Mouse (Mus musculus): ENCODE measurements around the gene Rab15. TPM values are rescaled to one million over a fixed set of nuclear protein-coding genes. Genes with fewer than 3 reads are reported as not detected.
"Not testable (repeated sequence)": the region's sequence is repeated elsewhere in the genome, so short reads cannot be mapped to it uniquely, and the experiment has no call there.

Rab15 gene
- polyA plus RNA-seq, 1 experiment from 2014 or later: 8.7 TPM

DNA sequence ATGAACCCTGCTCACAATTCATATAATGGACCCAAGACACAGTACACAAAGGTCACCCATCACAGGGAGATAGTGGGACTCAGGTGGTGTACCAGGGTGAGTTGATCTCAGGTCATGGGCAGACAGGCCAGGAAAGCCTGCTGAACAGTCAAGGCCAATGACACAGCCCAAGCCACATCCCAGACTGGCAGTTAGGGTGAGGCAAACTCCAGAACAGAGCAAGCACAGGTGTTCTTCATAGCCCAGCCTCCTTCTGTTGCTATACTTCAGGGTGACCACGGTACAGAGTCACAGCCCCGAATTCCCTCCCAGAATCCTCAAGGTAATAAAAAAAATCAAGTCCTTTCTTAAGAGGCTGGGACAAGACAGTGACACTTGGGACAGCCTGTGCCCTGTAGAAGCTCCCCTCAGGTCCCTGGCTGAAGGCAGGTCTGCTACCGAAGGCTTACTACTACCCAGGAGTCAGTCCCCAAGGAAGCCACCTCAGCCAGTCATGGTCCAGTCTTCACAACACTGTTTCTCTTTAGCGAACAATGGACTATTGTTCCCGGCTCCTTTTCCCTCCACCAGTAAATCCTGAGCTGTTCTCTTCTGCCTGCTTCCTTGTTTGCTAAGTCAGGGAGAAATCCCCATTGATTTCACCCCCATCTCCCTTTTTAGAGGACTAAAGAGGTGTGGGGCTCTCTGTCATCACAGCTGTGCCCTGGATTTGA, 24.5 kb downstream of the Rab15 start:
- ATAC-seq (ENCODE audit: insufficient number of reproducible peaks, low FRiP score, low TSS enrichment, low read depth) (no peak), DNase-seq (ENCODE audit: low spot score) (no peak)
- no peak overlapping the region for H3K4me3 ChIP-seq (ENCODE audit: low read depth, low read length)
- no peaks in the 10 kb centered on the region for H3K9me3 ChIP-seq (ENCODE audit: control insufficient read depth, low read length)
- no peak overlapping the region for H3K4me2 ChIP-seq (ENCODE audit: low read depth, severe bottlenecking)
- H3K4me1 ChIP-seq (ENCODE audit: control insufficient read depth, insufficient read depth, low read length): no peaks in the 10 kb centered on the region
- no peaks in the 10 kb centered on the region for H3K36me3 ChIP-seq (ENCODE audit: control insufficient read depth, insufficient read depth, low read length)
- H3K9ac ChIP-seq (ENCODE audit: low read length): no peak overlapping the region
- no peak overlapping the region for H3K27ac ChIP-seq (replicated peaks; ENCODE audit: low read depth, low read length)
- WGBS: 82% methylated on average over 5 of the region's 5 CpGs
- no peaks in the 10 kb centered on the region for H3K27me3 ChIP-seq (ENCODE audit: control insufficient read depth, insufficient read depth, low read length)

- ATAC-seq (ENCODE audit: insufficient number of reproducible peaks, low FRiP score, low TSS enrichment, low read depth): no peak
- 82% methylated on average over 7 of the region's 7 CpGs for WGBS
These were observed 25.7 kb downstream of the Rab15 start for GRCm38 (mm10) chr12:76796938-76797539.

GRCm38 (mm10) chr12:76795350-76795749, 27.4 kb downstream of the Rab15 start, which contains the start of gene Gpx2:
Gpx2 (minus strand) TSS chr12:76795554.
- H3K4me3 ChIP-seq (ENCODE audit: low read depth, low read length): no peak within 1 kb of the TSS
- no peak within 1 kb of the TSS for H3K27ac ChIP-seq (replicated peaks; ENCODE audit: low read depth, low read length)
- ATAC-seq (ENCODE audit: insufficient number of reproducible peaks, low FRiP score, low TSS enrichment, low read depth) (no peak), DNase-seq (ENCODE audit: low spot score) (no peak)
- no peaks in the 10 kb centered on the region for H3K4me1 ChIP-seq (ENCODE audit: control insufficient read depth, insufficient read depth, low read length)
- H3K9ac ChIP-seq (ENCODE audit: low read length): no peak within 1 kb of the TSS
- H3K27me3 ChIP-seq (ENCODE audit: control insufficient read depth, insufficient read depth, low read length): no peaks in the 10 kb centered on the region
- no peaks in the 10 kb centered on the region for H3K9me3 ChIP-seq (ENCODE audit: control insufficient read depth, low read length)
- no peaks in the 10 kb centered on the region for H3K36me3 ChIP-seq (ENCODE audit: control insufficient read depth, insufficient read depth, low read length)
- WGBS: 78% methylated on average over 5 of the region's 5 CpGs
- H3K4me2 ChIP-seq (ENCODE audit: low read depth, severe bottlenecking): no peak within 1 kb of the TSS

More at GRCm38 (mm10) chr12:76796938-76797539, 25.7 kb downstream of the Rab15 start:
- Histone ChIP-seq H3K27me3 (ENCODE audit: control insufficient read depth, insufficient read depth, low read length) (no peaks in the 10 kb centered on the region), H3K4me3 (ENCODE audit: low read depth, low read length) (no peak overlapping the region), H3K9me3 (ENCODE audit: control insufficient read depth, low read length) (no peaks in the 10 kb centered on the region), H3K27ac (replicated peaks; ENCODE audit: low read depth, low read length) (no peak overlapping the region), H3K36me3 (ENCODE audit: control insufficient read depth, insufficient read depth, low read length) (no peaks in the 10 kb centered on the region), H3K9ac (ENCODE audit: low read length) (no peak overlapping the region), H3K4me1 (ENCODE audit: control insufficient read depth, insufficient read depth, low read length) (no peaks in the 10 kb centered on the region), H3K4me2 (ENCODE audit: low read depth, severe bottlenecking) (no peak overlapping the region)
- no peak for DNase-seq (ENCODE audit: low spot score)

GRCm38 (mm10) chr12:76792540-76792939, 30.2 kb downstream of the Rab15 start:
- not testable (repeated sequence) for ATAC-seq (ENCODE audit: insufficient number of reproducible peaks, low FRiP score, low TSS enrichment, low read depth)

GRCm38 (mm10) chr12:76790446-76791084, 32.1 kb downstream of the Rab15 start:
- H3K9ac ChIP-seq (ENCODE audit: low read length): no peak overlapping the region
- ATAC-seq (ENCODE audit: insufficient number of reproducible peaks, low FRiP score, low TSS enrichment, low read depth) (no peak), DNase-seq (ENCODE audit: low spot score) (no peak)
- no peak overlapping the region for H3K4me3 ChIP-seq (ENCODE audit: low read depth, low read length)
- no peaks in the 10 kb centered on the region for H3K4me1 ChIP-seq (ENCODE audit: control insufficient read depth, insufficient read depth, low read length)
- H3K27ac ChIP-seq (replicated peaks; ENCODE audit: low read depth, low read length): no peak overlapping the region
- no peaks in the 10 kb centered on the region for H3K27me3 ChIP-seq (ENCODE audit: control insufficient read depth, insufficient read depth, low read length)
- 69% methylated on average over 8 of the region's 8 CpGs for WGBS
- H3K4me2 ChIP-seq (ENCODE audit: low read depth, severe bottlenecking): no peak overlapping the region
- no peaks in the 10 kb centered on the region for H3K36me3 ChIP-seq (ENCODE audit: control insufficient read depth, insufficient read depth, low read length)
- H3K9me3 ChIP-seq (ENCODE audit: control insufficient read depth, low read length): no peaks in the 10 kb centered on the region

More at GRCm38 (mm10) chr12:76792540-76792939, 30.2 kb downstream of the Rab15 start:
- H3K27me3 ChIP-seq (ENCODE audit: control insufficient read depth, insufficient read depth, low read length); H3K4me2 ChIP-seq (ENCODE audit: low read depth, severe bottlenecking); H3K36me3 ChIP-seq (ENCODE audit: control insufficient read depth, insufficient read depth, low read length); H3K9me3 ChIP-seq (ENCODE audit: control insufficient read depth, low read length); H3K27ac ChIP-seq (replicated peaks; ENCODE audit: low read depth, low read length); H3K4me1 ChIP-seq (ENCODE audit: control insufficient read depth, insufficient read depth, low read length); H3K4me3 ChIP-seq (ENCODE audit: low read depth, low read length); DNase-seq (ENCODE audit: low spot score); H3K9ac ChIP-seq (ENCODE audit: low read length): not testable (repeated sequence)
- 32% methylated on average over 13 of the region's 14 CpGs for WGBS

GRCm38 (mm10) chr12:76784056-76784619, 38.6 kb downstream of the Rab15 start:
- ATAC-seq (ENCODE audit: insufficient number of reproducible peaks, low FRiP score, low TSS enrichment, low read depth): no peak
- Histone ChIP-seq H3K9me3 (ENCODE audit: control insufficient read depth, low read length) (no peaks in the 10 kb centered on the region), H3K4me1 (ENCODE audit: control insufficient read depth, insufficient read depth, low read length) (no peaks in the 10 kb centered on the region), H3K9ac (ENCODE audit: low read length) (no peak overlapping the region), H3K27me3 (ENCODE audit: control insufficient read depth, insufficient read depth, low read length) (no peaks in the 10 kb centered on the region), H3K36me3 (ENCODE audit: control insufficient read depth, insufficient read depth, low read length) (no peaks in the 10 kb centered on the region), H3K4me2 (ENCODE audit: low read depth, severe bottlenecking) (no peak overlapping the region), H3K27ac (replicated peaks; ENCODE audit: low read depth, low read length) (no peak overlapping the region), H3K4me3 (ENCODE audit: low read depth, low read length) (no peak overlapping the region)
- 70% methylated on average over 10 of the region's 10 CpGs for WGBS
- no peak for DNase-seq (ENCODE audit: low spot score)

GRCm38 (mm10) chr12:76780639-76781468, 41.9 kb downstream of the Rab15 start:
- H3K4me3 ChIP-seq (ENCODE audit: low read depth, low read length): no peak overlapping the region
- 75% methylated on average over 12 of the region's 12 CpGs for WGBS
- no peak overlapping the region for H3K27ac ChIP-seq (replicated peaks; ENCODE audit: low read depth, low read length)
- H3K4me2 ChIP-seq (ENCODE audit: low read depth, severe bottlenecking): no peak overlapping the region
- no peak for DNase-seq (ENCODE audit: low spot score)
- no peaks in the 10 kb centered on the region for H3K9me3 ChIP-seq (ENCODE audit: control insufficient read depth, low read length)
- H3K4me1 ChIP-seq (ENCODE audit: control insufficient read depth, insufficient read depth, low read length): no peaks in the 10 kb centered on the region
- no peaks in the 10 kb centered on the region for H3K27me3 ChIP-seq (ENCODE audit: control insufficient read depth, insufficient read depth, low read length)
- H3K9ac ChIP-seq (ENCODE audit: low read length): no peak overlapping the region
- no peak for ATAC-seq (ENCODE audit: insufficient number of reproducible peaks, low FRiP score, low TSS enrichment, low read depth)
- no peaks in the 10 kb centered on the region for H3K36me3 ChIP-seq (ENCODE audit: control insufficient read depth, insufficient read depth, low read length)

- no peaks in the 10 kb centered on the region for H3K27me3 ChIP-seq (ENCODE audit: control insufficient read depth, insufficient read depth, low read length)
- H3K9me3 ChIP-seq (ENCODE audit: control insufficient read depth, low read length): no peaks in the 10 kb centered on the region
- H3K4me3 ChIP-seq (ENCODE audit: low read depth, low read length): no peak overlapping the region
- H3K4me1 ChIP-seq (ENCODE audit: control insufficient read depth, insufficient read depth, low read length): no peaks in the 10 kb centered on the region
- H3K4me2 ChIP-seq (ENCODE audit: low read depth, severe bottlenecking): no peak overlapping the region
- H3K9ac ChIP-seq (ENCODE audit: low read length): no peak overlapping the region
- 84% methylated on average over 5 of the region's 5 CpGs for WGBS
- H3K27ac ChIP-seq (replicated peaks; ENCODE audit: low read depth, low read length): no peak overlapping the region
- no peaks in the 10 kb centered on the region for H3K36me3 ChIP-seq (ENCODE audit: control insufficient read depth, insufficient read depth, low read length)
- DNase-seq (ENCODE audit: low spot score) (no peak), ATAC-seq (ENCODE audit: insufficient number of reproducible peaks, low FRiP score, low TSS enrichment, low read depth) (no peak)
These were observed 42.8 kb downstream of the Rab15 start for GRCm38 (mm10) chr12:76779951-76780350.
